Mouse (Mus musculus): Measurements from ENCODE around the gene Kcna7.
A peak's percentile ranks its signal among the peaks of the same experiment; 100 is the strongest.
"Not testable (repeated sequence)": the region's sequence is repeated elsewhere in the genome, so short reads cannot be mapped to it uniquely, and the experiment has no call there.

Kcna7 gene

DNA sequence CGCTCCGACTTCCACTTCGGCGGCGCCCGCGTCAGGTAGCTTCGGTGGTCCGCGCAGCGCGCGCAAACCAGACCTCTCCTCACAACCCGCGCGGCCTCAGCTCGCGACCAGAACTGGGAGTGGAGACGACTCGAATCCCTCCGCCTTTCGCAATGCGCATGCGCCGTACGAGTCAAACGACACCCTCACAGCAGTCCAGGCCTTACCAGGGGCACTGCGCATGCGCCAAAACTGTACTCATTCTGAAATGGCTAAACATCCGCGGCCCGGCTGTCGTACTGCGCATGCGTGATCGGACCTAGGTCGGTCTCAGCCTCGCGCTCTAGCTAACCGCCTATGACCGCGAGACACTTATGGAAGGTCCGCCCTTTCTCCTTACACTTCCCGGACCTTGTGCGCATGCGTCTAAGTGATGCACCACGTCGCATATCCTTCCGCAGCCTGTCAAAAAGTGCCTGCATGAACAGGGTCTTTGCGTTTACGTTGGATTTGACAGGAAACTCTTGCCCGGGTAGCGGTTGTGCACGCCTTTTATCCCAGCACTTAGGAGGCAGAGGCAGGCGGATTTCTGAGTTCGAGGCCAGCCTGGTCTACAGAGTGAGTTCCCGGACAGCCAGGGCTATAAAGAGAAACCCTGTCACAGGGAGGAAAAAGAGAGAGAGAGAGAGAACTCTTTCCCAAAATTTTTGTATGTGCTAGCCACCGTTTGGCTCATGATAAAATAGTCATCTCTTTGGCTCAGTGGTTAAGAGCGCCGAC lies 9.7 kb upstream of the Kcna7 start, which contains the start of gene Snrnp70:
Gene Snrnp70, minus strand, starts transcription at position 165 of the 759 bp plus-strand sequence.
- peak; percentile 100 for DNase-seq (ENCODE audit: low spot score)

DNA sequence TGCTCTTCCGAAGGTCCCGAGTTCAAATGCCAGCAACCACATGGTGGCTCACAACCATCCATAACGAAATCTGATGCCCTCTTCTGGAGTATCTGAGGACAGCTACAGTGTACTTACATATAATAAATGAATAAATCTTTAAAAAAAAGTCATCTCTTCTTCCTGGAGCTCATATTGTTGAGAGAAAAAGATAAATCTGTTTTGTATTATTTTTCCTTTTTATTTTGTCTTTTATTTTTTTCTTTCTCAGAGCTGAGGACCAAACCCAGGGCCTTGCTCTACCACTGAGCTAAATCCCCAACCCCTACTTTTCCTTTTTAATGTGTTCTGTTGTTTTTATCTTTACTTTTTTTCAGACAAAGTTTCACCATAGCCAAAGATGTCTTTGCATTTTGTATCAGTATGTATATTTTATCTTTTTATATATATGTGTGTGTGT lies 9.1 kb upstream of the Kcna7 start:
- DNase-seq (ENCODE audit: low spot score) = not testable (repeated sequence)

DNA sequence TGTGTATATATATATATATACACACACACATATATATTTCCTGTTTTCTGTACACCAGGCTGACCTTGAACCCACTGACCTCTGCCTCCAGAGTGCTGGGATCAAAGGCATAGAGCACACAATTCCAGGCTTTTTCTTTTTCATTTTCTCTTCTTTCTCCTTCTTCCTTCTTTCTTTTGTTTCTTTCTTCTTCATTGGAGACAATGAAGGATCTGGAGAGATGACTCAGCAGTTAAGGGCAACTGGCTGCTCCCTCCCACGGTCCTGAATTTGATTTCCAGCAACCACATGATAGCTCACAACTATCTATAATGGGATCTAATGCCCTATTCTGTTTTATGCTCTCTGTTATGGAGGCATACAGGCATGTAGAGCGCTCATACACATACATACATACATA lies 8.7 kb upstream of the Kcna7 start:
- no peak for DNase-seq (ENCODE audit: low spot score)

DNA sequence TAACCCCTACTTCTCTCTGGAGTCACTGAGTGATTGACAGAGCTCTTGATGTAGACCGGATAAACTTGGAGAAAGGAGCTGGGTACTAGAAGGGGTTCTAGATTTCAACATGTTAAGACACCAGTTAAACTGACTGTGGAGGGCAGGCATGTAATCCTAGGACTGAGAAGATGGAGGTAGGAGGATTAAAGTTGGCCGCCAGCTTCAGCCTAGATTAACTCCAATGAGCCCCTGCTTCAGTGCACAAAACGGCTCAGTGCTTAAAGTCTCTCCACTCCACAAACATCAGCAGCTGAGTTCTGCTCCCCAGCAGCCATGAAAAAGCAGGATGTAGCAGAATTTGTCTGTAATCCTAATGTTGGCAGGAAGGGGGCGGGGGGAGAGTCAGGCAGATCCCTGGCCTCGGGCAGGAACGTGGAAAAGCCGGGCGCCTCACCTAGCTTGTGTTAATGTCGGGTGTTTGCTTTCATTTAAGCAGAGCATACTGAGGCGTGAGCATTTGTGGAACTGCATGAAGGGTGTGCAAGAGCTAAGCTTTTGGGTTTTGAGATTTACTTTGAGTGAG lies 3.9 kb upstream of the Kcna7 start:
- no peak for DNase-seq (ENCODE audit: low spot score)

DNA sequence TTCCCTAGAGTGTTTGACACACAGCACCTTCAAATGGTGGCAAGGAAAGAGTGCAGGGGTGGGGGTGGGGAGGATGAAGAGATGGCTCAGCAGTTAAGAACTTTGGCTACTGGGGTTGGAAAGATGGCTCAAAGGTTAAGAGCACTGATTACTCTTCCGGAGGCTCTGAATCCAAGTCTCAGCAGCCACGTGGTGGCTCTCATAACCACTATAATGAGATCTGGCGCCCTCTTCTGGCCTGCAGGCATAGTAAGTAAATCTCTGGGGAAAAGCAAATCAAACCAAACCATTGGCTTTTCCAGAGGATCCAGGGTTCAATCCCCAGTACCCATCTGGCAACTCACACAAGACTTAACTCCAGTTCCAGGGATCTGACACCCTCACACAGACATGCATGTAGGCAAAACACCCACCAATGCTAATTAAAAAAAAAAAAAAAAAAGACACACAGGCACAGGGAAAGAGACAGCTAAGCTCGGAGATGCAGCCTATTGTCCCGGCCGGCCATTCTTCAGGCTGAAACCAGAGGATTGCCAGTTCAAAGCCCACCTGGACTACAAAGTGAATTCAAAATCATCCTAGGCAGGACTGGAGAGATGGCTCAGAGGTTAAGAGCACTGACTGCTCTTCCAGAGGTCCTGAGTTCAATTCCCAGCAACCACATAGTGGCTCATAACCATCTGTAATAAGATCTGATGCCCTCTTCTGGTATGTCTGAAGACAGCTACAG lies 1.8 kb upstream of the Kcna7 start:
- peak; percentile 63 for DNase-seq (ENCODE audit: low spot score)

DNA sequence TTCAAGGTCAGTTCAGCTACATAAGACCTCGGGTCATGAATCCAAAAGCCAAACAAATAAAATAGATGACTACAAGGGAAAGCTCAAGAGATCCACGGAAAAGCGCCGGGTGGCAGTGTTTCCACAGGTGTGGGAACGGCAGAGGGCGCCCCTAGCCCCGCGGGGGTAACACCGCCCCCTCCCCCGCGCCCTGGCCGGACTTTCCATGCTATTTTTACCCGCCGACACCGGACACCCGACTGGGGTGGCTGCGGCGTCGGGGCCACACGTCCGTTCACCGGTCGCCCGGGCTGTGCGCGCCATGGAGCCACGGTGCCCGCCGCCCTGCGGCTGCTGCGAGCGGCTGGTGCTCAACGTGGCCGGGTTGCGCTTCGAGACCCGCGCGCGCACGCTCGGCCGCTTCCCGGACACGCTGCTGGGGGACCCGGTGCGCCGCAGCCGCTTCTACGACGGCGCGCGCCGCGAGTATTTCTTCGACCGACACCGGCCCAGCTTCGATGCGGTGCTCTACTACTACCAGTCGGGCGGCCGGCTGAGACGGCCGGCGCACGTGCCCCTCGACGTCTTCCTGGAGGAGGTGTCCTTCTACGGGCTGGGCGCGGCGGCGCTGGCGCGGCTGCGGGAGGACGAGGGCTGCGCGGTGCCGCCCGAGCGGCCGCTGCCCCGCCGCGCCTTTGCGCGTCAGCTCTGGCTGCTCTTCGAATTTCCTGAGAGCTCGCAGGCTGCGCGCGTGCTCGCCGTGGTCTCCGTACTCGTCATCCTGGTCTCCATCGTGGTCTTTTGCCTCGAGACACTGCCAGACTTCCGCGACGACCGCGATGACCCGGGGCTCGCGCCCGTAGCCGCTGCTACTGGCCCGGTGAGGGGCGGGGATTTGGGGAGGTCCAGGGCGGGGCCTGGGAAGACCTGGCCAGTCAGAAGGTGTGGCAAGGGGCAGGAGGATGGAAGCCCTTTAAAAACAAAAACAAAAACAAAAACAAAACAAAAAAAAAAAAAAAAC lies 1.0 kb downstream of the Kcna7 start:
- no peak for DNase-seq (ENCODE audit: low spot score)

DNA sequence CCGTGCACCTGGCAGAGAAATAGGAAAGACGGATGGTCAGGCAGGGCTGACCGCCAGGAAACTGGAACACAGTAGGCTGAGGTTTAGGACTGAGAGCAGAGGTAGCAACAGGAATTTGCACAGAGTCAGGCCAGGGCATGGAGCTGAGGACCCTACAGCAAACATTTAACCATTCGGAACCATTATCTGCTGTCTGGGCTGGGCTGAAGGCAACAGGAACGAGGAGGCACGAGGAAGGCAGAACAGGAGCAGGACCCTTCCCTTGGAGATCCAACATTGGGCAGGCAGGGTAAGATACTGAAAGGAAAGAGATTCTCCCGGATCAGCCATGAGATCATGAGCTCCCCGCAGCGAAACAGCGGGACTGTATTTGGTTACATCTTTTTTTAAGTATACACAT lies 2.4 kb downstream of the Kcna7 start:
- DNase-seq (ENCODE audit: low spot score) = no peak

DNA sequence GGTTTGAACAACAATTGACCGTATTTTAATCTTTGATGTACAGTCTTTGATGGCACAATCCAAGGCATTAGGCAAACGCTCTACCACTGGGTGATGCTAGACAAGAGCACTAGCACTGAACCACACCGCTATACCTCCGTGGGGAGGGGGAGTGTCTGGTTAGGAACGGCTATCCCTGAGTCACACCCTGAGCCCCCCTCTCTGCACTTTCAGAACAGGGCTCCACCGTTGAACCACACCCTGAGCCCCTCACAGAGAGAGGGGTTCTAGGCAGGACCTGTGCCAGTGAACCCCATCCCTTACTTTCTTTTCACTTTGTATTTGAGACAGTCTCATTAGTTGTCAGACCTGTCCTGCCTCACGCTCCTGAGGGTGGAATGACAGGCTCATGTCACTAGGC lies 2.9 kb downstream of the Kcna7 start:
- no peak for DNase-seq (ENCODE audit: low spot score)

DNA sequence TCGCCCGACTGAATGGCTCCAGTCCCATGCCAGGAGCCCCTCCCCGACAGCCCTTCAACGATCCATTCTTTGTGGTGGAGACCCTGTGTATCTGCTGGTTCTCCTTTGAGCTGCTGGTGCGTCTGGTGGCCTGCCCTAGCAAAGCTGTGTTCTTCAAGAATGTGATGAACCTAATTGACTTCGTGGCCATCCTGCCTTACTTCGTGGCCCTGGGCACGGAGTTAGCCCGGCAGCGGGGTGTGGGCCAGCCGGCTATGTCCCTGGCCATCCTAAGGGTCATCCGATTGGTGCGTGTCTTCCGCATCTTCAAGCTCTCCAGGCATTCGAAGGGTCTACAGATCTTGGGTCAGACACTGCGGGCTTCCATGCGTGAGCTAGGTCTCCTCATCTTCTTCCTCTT lies 3.5 kb downstream of the Kcna7 start:
- no peak for DNase-seq (ENCODE audit: low spot score)

DNA sequence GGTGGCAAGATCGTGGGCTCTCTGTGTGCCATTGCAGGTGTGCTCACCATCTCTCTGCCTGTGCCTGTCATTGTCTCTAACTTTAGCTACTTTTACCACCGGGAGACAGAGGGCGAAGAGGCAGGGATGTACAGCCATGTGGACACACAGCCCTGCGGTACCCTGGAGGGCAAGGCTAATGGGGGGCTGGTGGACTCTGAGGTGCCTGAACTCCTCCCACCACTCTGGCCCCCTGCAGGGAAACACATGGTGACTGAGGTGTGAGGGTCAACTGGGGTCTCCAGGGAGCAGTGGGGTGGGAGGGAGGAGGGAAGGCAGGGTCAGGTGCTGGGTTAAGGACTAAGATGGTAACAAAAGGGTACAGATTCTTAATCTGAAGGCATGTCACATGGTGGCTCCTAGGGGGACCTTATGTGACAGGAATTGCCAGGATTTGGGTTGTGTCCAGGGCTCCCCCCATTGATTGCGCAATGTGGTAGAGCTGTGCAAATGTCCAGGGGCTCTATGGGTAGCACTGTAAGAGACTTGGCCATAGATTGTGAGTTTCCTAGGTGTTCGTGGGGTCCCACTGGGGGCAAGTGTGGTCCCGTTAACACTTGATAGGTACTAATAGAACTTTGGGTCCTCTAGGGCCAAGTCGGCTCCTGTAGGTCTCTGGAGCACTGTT lies 4.2 kb downstream of the Kcna7 start:
- DNase-seq (ENCODE audit: low spot score) = no peak

DNA sequence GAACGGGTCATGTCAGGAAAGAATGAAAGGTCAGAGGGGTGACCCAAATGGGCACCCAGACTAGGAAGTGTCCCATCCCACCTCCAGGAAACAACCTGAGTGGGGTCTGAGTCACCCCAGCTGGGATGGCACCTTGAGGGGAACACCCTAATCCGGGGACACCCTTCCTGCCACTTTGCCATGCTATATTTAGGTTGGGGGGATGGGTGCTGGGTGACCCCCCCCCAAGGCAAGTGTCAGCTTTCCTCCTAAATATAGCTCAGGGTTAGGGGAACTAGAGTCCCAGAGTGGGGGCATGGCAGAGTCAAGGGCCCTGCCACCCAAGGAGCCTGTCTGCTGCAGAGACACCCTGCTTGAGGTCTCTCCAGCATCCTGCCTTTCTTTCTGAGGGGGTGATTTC lies 7.0 kb downstream of the Kcna7 start:
- DNase-seq (ENCODE audit: low spot score) = no peak

DNA sequence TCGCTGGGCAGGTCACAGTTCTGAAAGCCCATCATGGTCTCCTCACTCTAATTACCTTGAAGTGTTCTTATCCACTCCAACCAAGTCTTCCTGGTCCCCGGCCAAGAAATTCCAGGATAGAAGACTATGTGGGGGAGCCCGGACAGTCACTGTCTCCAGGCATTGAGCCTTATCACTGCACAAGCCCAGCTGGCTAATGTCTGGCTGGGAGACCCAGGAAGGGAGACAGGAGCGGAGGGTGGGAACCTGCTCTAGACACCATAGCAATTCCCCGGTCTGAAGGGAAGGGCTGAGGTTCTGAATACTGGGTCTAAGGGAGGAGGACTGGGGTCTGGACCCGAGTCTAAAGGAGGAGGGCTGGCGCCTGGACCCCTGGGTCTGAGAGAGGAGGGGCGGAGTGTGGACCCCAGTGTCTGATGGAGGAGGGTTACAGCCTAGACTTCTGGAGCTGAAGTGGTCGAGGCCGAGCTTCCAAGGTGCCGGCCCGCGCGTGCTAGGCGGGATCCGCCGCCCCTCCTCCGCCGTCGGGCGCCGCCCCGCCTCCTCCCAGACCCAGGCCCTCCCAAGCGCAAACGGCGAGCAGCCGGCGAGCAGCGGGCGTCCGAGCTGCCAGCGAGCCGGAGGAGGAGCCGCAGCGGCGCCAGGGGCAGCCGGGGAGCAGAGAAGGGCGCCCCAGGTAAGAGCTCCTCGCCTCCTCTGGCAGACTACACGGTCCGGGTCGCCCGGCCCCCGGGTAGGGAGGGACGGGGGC lies 7.8 kb downstream of the Kcna7 start, which contains the start of gene Ntf5:
Gene Ntf5, plus strand, starts transcription at position 583 of the 751 bp plus-strand sequence.
- DNase-seq (ENCODE audit: low spot score) = peak; percentile 34

DNA sequence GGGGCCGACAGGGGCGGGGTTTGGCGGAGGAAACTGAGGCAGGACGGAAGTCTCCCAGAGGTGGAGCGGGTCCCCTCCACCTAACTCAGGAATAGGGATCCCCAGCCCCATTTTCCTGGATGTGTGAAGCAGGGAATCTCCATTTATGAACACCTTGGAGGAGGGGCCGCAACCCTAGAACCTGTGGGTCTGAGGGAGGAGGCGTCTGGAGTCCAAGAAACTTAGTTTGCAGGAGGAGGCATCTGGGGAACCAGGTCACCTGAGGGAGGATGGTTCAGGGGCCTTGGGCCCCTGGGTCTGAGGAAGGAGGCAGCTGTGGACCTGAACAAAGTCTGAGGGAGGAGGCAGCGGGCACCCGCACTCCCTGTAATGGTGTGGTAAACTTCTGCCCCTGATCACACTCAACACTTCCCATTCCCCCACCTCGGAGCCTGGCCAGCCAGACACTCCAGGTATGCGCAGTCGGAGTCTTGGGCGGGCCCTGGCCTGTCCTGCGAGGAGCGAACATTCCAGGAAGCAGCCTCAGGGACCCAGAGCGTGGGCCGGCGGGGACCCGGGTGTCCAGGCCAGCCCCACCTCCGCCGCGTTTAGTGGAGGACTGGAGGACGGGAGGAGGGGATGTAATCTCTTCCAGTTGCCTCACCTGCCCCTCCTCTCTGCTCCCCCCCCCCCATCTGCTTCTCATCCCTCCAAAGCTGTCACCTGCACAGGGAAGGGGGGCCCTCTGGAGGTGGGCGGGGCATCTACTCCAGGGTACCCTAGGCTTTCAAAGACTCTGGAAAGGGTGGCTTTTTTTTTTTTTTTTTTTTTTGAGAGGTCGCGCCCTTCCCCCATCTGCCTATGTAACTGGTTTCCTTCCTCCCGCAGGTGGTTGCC lies 8.6 kb downstream of the Kcna7 start:
- peak; percentile 46 for DNase-seq (ENCODE audit: low spot score)

DNA sequence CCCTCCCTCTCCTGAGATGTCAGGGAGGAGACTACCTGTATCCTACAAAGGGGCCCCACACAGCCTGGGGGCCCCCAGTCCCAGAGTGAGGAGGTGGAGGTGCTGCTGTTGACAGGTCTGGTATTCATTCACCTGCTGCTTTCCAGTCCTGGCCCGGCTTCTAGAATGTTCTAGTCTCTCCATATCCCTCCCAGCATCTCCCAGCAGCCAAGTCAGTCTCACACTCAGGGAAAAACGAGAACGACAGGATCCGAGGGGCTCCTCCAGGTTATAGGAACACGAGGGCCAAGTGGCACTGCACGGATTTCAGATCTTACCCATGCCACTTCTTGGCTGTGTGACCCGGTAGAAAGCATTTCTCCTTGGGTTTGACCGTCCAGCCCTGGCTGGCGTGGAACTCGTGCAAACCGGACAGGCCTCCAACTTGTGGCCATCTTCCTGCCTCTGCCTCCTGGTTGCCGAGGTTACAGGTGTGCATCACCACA lies 9.3 kb downstream of the Kcna7 start:
- no peak for DNase-seq (ENCODE audit: low spot score)

DNA sequence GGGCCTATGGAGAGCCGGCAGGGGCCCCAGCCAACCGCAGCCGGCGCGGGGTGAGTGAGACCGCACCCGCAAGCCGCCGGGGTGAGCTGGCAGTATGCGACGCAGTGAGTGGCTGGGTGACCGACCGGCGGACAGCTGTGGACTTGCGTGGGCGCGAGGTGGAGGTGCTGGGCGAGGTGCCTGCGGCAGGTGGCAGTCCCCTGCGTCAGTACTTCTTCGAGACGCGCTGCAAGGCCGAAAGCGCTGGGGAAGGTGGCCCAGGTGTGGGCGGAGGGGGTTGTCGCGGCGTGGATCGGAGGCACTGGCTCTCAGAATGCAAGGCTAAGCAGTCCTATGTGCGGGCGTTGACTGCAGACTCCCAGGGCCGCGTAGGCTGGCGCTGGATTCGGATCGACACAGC lies 10.2 kb downstream of the Kcna7 start:
- DNase-seq (ENCODE audit: low spot score) = no peak

DNA sequence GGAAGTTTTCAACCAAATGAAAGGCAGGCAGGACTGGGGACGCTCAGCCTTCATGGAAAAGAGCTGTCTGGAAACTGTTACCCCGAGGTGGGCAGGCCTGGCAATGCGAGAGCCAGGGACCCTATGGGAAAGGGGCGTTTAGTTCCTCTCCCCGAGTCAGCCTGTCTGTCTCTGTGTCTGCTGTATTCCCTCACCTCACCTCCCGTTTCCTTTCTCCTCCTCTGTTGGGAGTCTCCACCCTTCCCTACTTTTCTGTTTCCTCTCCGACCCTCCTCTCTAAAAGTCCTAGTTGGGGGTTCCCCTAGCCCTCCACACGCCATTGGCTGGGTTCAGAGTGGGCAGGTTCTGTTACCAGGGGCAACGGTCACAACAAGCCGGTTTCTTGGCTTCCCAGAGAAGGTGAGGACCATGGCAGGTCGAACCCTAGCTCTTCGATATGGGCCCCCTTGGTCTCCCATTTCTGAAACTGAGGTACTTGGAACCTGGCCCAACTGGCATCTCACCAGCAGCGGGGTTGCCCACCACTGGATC lies 12.6 kb downstream of the Kcna7 start:
- DNase-seq (ENCODE audit: low spot score) = no peak

DNA sequence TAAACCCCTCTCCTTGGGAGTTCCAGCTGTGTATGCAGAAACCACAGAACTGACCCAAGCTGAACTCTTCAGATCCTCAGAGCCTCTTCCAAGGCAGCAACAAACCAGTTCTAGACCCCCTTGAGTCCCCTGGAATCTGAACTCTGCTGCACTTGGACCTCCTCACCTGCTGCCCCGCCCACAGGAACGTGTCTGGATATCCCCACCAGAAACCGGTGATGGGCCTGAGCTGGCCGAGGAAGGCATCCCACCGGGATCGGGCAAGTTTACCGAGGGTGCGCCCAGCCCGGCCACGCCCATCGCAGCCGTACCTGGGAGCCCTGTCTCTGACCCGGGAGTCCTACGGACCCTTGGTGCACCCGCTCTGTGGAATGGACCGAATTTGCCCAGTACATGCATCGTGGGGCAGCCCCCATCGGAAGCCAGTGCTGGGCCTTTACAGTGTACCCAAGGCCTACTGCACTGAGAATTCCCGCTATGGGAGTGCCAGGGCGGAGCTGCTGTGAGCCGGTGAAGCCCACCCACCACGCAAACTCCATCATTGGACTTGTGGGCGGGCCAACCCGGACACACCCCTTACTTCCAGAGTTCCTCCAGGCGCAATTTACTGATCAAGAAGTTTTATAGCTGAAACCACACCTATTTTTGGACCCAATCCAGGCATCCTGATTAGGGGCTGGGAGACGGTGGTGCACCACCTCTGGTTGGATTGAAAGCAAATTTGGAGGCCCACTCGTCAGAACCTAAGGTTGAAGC lies 14.6 kb downstream of the Kcna7 start:
- DNase-seq (ENCODE audit: low spot score) = peak; percentile 29

DNA sequence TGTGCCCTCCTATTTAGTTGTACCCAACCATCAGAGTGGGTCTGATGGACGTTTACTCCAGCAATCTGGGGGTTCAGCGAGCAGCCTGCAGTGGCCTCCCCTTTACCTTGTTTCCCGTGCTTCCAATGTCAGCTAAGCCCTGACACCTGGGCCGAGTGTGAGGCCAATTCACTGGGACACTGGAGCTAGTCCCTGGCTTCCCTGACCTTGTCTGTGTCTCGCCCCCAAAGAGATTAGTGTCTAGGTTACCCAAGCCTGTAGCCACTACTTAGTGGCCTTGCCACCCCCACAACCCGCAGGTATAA lies 15.1 kb downstream of the Kcna7 start, which contains the start of gene Lhb:
Gene Lhb, plus strand, starts transcription at position 206 of the 305 bp plus-strand sequence.
- no peak for DNase-seq (ENCODE audit: low spot score)

Data from lung, postnatal 25 days (tissue).